Mouse (Mus musculus) ES-Bruce4 (cell line): Measurements from ENCODE around the gene Slc1a3.

Source experiments
- CTCF ChIP-seq: IDR thresholded peaks from one replicate; pipeline ENCODE4 v1.8.1; 2011; ENCODE audit warnings: low read depth, low read length
- POLR2A ChIP-seq: IDR thresholded peaks from one replicate; pipeline ENCODE4 v1.8.1; 2011; ENCODE audit warnings: low read length; ENCODE audit not compliant: insufficient read depth

DNA sequence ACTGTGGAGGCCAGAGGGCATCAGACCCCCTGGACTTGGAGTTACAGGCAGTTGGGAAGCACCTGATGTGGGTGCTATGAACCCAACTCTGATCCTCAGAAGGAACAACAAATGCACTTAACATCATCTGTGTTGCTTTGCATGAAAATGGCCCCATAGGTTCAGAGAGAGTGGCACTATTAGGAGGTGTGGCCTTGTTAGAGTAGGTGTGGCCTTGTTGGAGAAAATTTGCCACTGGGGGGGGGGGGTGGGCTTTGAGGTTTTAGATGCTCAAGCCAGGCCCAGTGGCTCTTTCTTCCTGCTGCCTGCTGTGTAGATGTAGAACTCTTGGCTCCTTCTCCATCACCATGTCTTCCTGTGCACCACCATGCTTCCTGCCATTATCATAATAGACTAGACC is 5.1 kb upstream of the Slc1a3 start:
- TF ChIP-seq CTCF (no peak), POLR2A (no peak)
